Mouse (Mus musculus) CH12.LX (cell line): ENCODE results near the gene Zcchc24. TPM values are rescaled to one million over a fixed set of nuclear protein-coding genes. Genes with fewer than 3 reads are reported as not detected.

Experiments
- DNase-seq: peaks from one replicate; pipeline ENCODE4 v3.0.0-alpha.2; 2013; ENCODE audit errors: extremely low read depth
- H3K27ac ChIP-seq: 2 replicates; pipeline ENCODE4 v1.5.1; 2012; ENCODE audit warnings: low read depth, mild to moderate bottlenecking, control low read depth, moderate library complexity; ENCODE audit not compliant: insufficient read depth
- H3K27me3 ChIP-seq: replicated peaks from 2 replicates; pipeline ENCODE3; 2012; ENCODE audit warnings: inconsistent platforms
- H3K36me3 ChIP-seq, 2 experiments: replicated peaks in 1 of 2; 2 replicates each; pipeline versions ENCODE3 to v1.6.1; 2012; ENCODE audit warnings: inconsistent platforms in 1 of 2, low read length in 1 of 2, mild to moderate bottlenecking in 1 of 2, mixed read lengths in 1 of 2, moderate library complexity in 1 of 2; ENCODE audit not compliant: control insufficient read depth in 1 of 2, insufficient read depth in 1 of 2
- H3K4me1 ChIP-seq, 2 experiments: 2 replicates each; pipeline ENCODE4 v1.6.1; 2012; ENCODE audit warnings: inconsistent platforms in 1 of 2, moderate library complexity in 1 of 2; ENCODE audit not compliant: insufficient read depth in 2 of 2, control insufficient read depth in 1 of 2
- H3K4me2 ChIP-seq: 2 replicates; pipeline ENCODE4 v1.6.1; 2012; ENCODE audit warnings: low read depth, mild to moderate bottlenecking, control low read depth; ENCODE audit not compliant: poor library complexity, insufficient read depth, severe bottlenecking
- H3K4me3 ChIP-seq, 3 experiments: fragments of 150-350 bp in 1 of 3; sonication (generic) in 1 of 3; replicated peaks in 1 of 3; 2 replicates each; pipeline versions ENCODE3 to v1.5.1; 2011 to 2012; ENCODE audit warnings: low read depth in 2 of 3, low read length in 2 of 3, mild to moderate bottlenecking in 2 of 3, moderate library complexity in 2 of 3, control low read depth in 1 of 3, improper control_type of control experiment in 1 of 3, inconsistent platforms in 1 of 3, mixed read lengths in 1 of 3; ENCODE audit not compliant: poor library complexity in 1 of 3
- H3K79me2 ChIP-seq: replicated peaks from 2 replicates; pipeline ENCODE4 v1.6.1; 2012; ENCODE audit warnings: mild to moderate bottlenecking, moderate library complexity; ENCODE audit not compliant: control insufficient read depth, poor library complexity, insufficient read depth, severe bottlenecking; ENCODE audit errors: extremely low read depth
- H3K9ac ChIP-seq: 2 replicates; pipeline ENCODE4 v1.6.1; 2012; ENCODE audit warnings: low read depth, mild to moderate bottlenecking, control low read depth, moderate library complexity; ENCODE audit not compliant: insufficient read depth
- H3K9me3 ChIP-seq: replicated peaks from 2 replicates; pipeline ENCODE3; 2012; ENCODE audit warnings: low read length, inconsistent platforms, mixed read lengths
- E2F4 ChIP-seq: IDR thresholded peaks from 2 replicates; pipeline ENCODE4 v1.6.1; 2011; ENCODE audit warnings: low read depth, low read length, improper control_type of control experiment; ENCODE audit not compliant: insufficient replicate concordance
- EP300 ChIP-seq: IDR thresholded peaks from 2 replicates; pipeline ENCODE4 v1.6.1; 2011; ENCODE audit warnings: low read length, improper control_type of control experiment
- MAFK ChIP-seq: IDR thresholded peaks from 2 replicates; pipeline ENCODE4 v1.6.1; 2011; ENCODE audit warnings: low read length, improper control_type of control experiment; ENCODE audit not compliant: insufficient replicate concordance
- MXI1 ChIP-seq: IDR thresholded peaks from 2 replicates; pipeline ENCODE4 v1.6.1; 2011; ENCODE audit warnings: mild to moderate bottlenecking, low read depth, low read length, improper control_type of control experiment
- NELFE ChIP-seq: IDR thresholded peaks from 2 replicates; pipeline ENCODE4 v1.6.1; 2011; ENCODE audit warnings: low read depth, low read length, improper control_type of control experiment
- POLR2A ChIP-seq: IDR thresholded peaks from 2 replicates; pipeline ENCODE4 v1.6.1; 2011; ENCODE audit warnings: low read depth, mild to moderate bottlenecking, improper control_type of control experiment, low read length
- RAD21 ChIP-seq: IDR thresholded peaks from 2 replicates; pipeline ENCODE4 v1.6.1; 2011; ENCODE audit warnings: low read depth, mild to moderate bottlenecking, low read length, improper control_type of control experiment, moderate library complexity
- SIN3A ChIP-seq: IDR thresholded peaks from 2 replicates; pipeline ENCODE4 v1.6.1; 2012; ENCODE audit warnings: low read length, improper control_type of control experiment, inconsistent platforms
- TBP ChIP-seq: conservative IDR thresholded peaks from 2 replicates; pipeline ENCODE4 v1.6.1; 2011; ENCODE audit warnings: low read depth, low read length, improper control_type of control experiment
- TCF12 ChIP-seq: IDR thresholded peaks from 2 replicates; pipeline ENCODE4 v1.6.1; 2014; ENCODE audit warnings: low read depth, mild to moderate bottlenecking, inconsistent platforms, low read length, improper control_type of control experiment
- ZC3H11A ChIP-seq: IDR thresholded peaks from 2 replicates; pipeline ENCODE4 v1.6.1; 2012; ENCODE audit warnings: low read depth, mild to moderate bottlenecking, inconsistent platforms, low read length, improper control_type of control experiment
- ZKSCAN1 ChIP-seq: IDR thresholded peaks from 2 replicates; pipeline ENCODE4 v1.6.1; 2012; ENCODE audit warnings: low read depth, inconsistent platforms, low read length, improper control_type of control experiment, borderline replicate concordance
- ZMIZ1 ChIP-seq: IDR thresholded peaks from 2 replicates; pipeline ENCODE4 v1.6.1; 2012; ENCODE audit warnings: low read depth, mild to moderate bottlenecking, inconsistent platforms, low read length, improper control_type of control experiment
- dilution Hi-C: fragments of 300-500 bp; cut with MboI; formaldehyde crosslinking; loops from 2 replicates; pipeline ENCODE4 v1.14.3; 2020; ENCODE audit warnings: low sequenced_read_pairs; ENCODE audit not compliant: extremely low pct_unique_long_range_greater_than_20kb, extremely low pct_ligation_motif_present
- in situ Hi-C: fragments of 300-500 bp; cut with MboI; formaldehyde crosslinking; loops from 3 replicates; pipeline ENCODE4 v1.14.3; 2019; ENCODE audit warnings: low sequenced_read_pairs, low pct_ligation_motif_present, low pct_unique_long_range_greater_than_20kb, mixed read lengths
- polyA plus RNA-seq: library from polyadenylated mRNA; unstranded; fragments of >175 nt; gene quantifications from 2 replicates; pipeline ENCODE4 v1.2.1, GENCODE M21; 2012; ENCODE audit warnings: low read depth; ENCODE audit not compliant: insufficient read length
- total RNA-seq, 2 experiments: library from RNA; depleted of rRNA; stranded (reverse); fragments of 300-350 nt in 1 of 2; fragments of >200 nt in 1 of 2; gene quantifications; 2 replicates each; pipeline ENCODE4 v1.2.3; 2012 to 2014

Gene Zcchc24
- total and polyA plus RNA-seq, 3 experiments, result 0.05 to 0.44 (median 0.08) TPM

GRCm38 (mm10) chr14:25750448-25751015 lies 18.3 kb downstream of the Zcchc24 start:
- in situ Hi-C loops (loop anchor here (5.0 kb wide), 1 partner anchor 33 kb away; no protein-coding TSS in a partner anchor), dilution Hi-C loops (no loop called here)
- H3K4me2 ChIP-seq, result no peak overlapping the region
- TF ChIP-seq NELFE, result no peak
- no peak for TF ChIP-seq POLR2A
- no peak for TF ChIP-seq MXI1
- TF ChIP-seq TCF12, result no peak
- TF ChIP-seq TBP, result no peak
- TF ChIP-seq EP300, result no peak
- no peak for TF ChIP-seq ZC3H11A
- no peak for TF ChIP-seq ZMIZ1
- no peak for TF ChIP-seq MAFK
- no peaks in the 10 kb centered on the region for H3K36me3 ChIP-seq
- H3K27me3 ChIP-seq, result peaks cover 1% of the 10 kb centered on the region
- no peaks in the 10 kb centered on the region for H3K79me2 ChIP-seq
- DNase-seq, result no peak
- no peak overlapping the region for H3K27ac ChIP-seq
- H3K9ac ChIP-seq, result no peak overlapping the region
- H3K4me1 ChIP-seq, result peaks cover 22 to 55% of the 10 kb centered on the region in 2 experiments
- H3K4me3 ChIP-seq, result no peak overlapping the region
- no peaks in the 10 kb centered on the region for H3K9me3 ChIP-seq

GRCm38 (mm10) chr14:25749143-25749909 lies 19.5 kb downstream of the Zcchc24 start:
- no peak overlapping the region for H3K4me2 ChIP-seq
- no peaks in the 10 kb centered on the region for H3K9me3 ChIP-seq
- no peak overlapping the region for H3K9ac ChIP-seq
- H3K4me1 ChIP-seq, result peaks cover 22 to 58% of the 10 kb centered on the region in 2 experiments
- TF ChIP-seq ZKSCAN1 (no peak), RAD21 (no peak), E2F4 (no peak), SIN3A (no peak)
- no peaks in the 10 kb centered on the region for H3K79me2 ChIP-seq
- no peak overlapping the region for H3K27ac ChIP-seq
- H3K36me3 ChIP-seq, result no peaks in the 10 kb centered on the region
- no peaks in the 10 kb centered on the region for H3K27me3 ChIP-seq
- dilution Hi-C loops, result no loop called here
- in situ Hi-C loops, result loop anchor here (5.0 kb wide), 1 partner anchor 33 kb away; no protein-coding TSS in a partner anchor
- no peak for DNase-seq
- no peak overlapping the region for H3K4me3 ChIP-seq
